Mouse (Mus musculus) limb, embryonic 14.5 days (tissue): ENCODE data around the gene Plcb4. TPM values are rescaled to one million over a fixed set of nuclear protein-coding genes. Genes with fewer than 3 reads are reported as not detected.

Experiments used
- ATAC-seq: fragments of 200-750 bp; cut with Nextera tagmentation; 2 replicates; pipeline ENCODE4 v1.8.0; 2017; ENCODE audit warnings: low read depth, moderate number of reproducible peaks, moderate TSS enrichment; ENCODE audit not compliant: low FRiP score
- DNase-seq: peaks from one replicate; pipeline ENCODE4 v3.0.0-alpha.2; 2015; ENCODE audit warnings: low spot score
- H3K27ac ChIP-seq: fragments of 300-500 bp; sonication (generic); replicated peaks from 2 replicates; pipeline ENCODE4 v1.5.1; 2014; ENCODE audit warnings: low read depth, mild to moderate bottlenecking, low read length, moderate library complexity, mixed read lengths
- H3K27me3 ChIP-seq: fragments of 300-500 bp; sonication (generic); 2 replicates; pipeline ENCODE4 v1.6.1; 2014; ENCODE audit warnings: low read length, mixed read lengths; ENCODE audit not compliant: control insufficient read depth, insufficient read depth
- H3K36me3 ChIP-seq: fragments of 300-500 bp; sonication (generic); 2 replicates; pipeline ENCODE4 v1.6.1; 2014; ENCODE audit warnings: mild to moderate bottlenecking, low read length, moderate library complexity, mixed read lengths; ENCODE audit not compliant: control insufficient read depth, insufficient read depth
- H3K4me1 ChIP-seq: fragments of 300-500 bp; sonication (generic); 2 replicates; pipeline ENCODE4 v1.6.1; 2014; ENCODE audit warnings: antibody characterized with exemption, low read length, mixed read lengths; ENCODE audit not compliant: control insufficient read depth, insufficient read depth
- H3K4me2 ChIP-seq: fragments of 300-500 bp; sonication (generic); replicated peaks from 2 replicates; pipeline ENCODE4 v1.6.1; 2014; ENCODE audit warnings: low read depth, mild to moderate bottlenecking, low read length, moderate library complexity; ENCODE audit not compliant: severe bottlenecking
- H3K4me3 ChIP-seq: fragments of 300-500 bp; sonication (generic); replicated peaks from 2 replicates; pipeline ENCODE4 v1.5.1; 2014; ENCODE audit warnings: low read length
- H3K9ac ChIP-seq: fragments of 300-500 bp; sonication (generic); 2 replicates; pipeline ENCODE4 v1.6.1; 2014; ENCODE audit warnings: mild to moderate bottlenecking, low read depth, low read length, moderate library complexity; ENCODE audit not compliant: severe bottlenecking
- H3K9me3 ChIP-seq: fragments of 300-500 bp; sonication (generic); 2 replicates; pipeline ENCODE4 v1.6.1; 2016; ENCODE audit warnings: low read length; ENCODE audit not compliant: control insufficient read depth
- POLR2A ChIP-seq: fragments of 200-500 bp; IDR thresholded peaks from 2 replicates; pipeline ENCODE4 v1.8.0; 2012; ENCODE audit warnings: inconsistent platforms, mild to moderate bottlenecking, moderate library complexity, borderline replicate concordance; ENCODE audit not compliant: insufficient read depth, insufficient read length; ENCODE audit errors: extremely low read depth
- WGBS: fragments of 180-500 bp; shearing (Covaris S2); extraction: QIAGEN DNeasy Blood & Tissue Kit; methylation state at CpG from one replicate; pipeline ENCODE4 v1.1.7; 2014; 5-methylcytosine and 5-hydroxymethylcytosine counted together
- polyA plus RNA-seq, 2 experiments: library from polyadenylated mRNA; depleted of rRNA in 1 of 2; stranded (reverse) in 1 of 2; unstranded in 1 of 2; fragments of >200 nt; fragmentation: Nextera tagmentation in 1 of 2; extraction: Ambion mirVana in 1 of 2; gene quantifications; 2 replicates each; pipeline versions ENCODE4 v1.2.1 to v1.2.3; 2012 to 2014

Plcb4 gene
- polyA plus RNA-seq, 2 experiments: 13.1 to 23.1 TPM

- H3K9me3 ChIP-seq: no peaks in the 10 kb centered on the region
- 2% methylated on average over 36 of the region's 37 CpGs for WGBS
- H3K9ac ChIP-seq: no peak overlapping the region
- peak overlapping the region; percentile 58 for H3K4me2 ChIP-seq
- peaks cover 31% of the 10 kb centered on the region for H3K27me3 ChIP-seq
- DNase-seq: no peak
- ATAC-seq: no peak
- no peaks in the 10 kb centered on the region for H3K36me3 ChIP-seq
- H3K4me1 ChIP-seq: peaks cover 4% of the 10 kb centered on the region; the same call in 1 of the 2 replicates
- TF ChIP-seq POLR2A: no peak
- H3K4me3 ChIP-seq: peak overlapping the region; percentile 31
- H3K27ac ChIP-seq: no peak overlapping the region
These were observed 400.3 kb downstream of the Plcb4 start for GRCm38 (mm10) chr2:136059029-136059669.
